Mouse (Mus musculus) subcutaneous adipose tissue, adult 2 months (tissue): ENCODE results near the gene Fcmr. TPM values are rescaled to one million over a fixed set of nuclear protein-coding genes. Genes with fewer than 3 reads are reported as not detected.

ENCODE experiments used
- polyA plus RNA-seq: library from polyadenylated mRNA; depleted of rRNA; stranded (reverse); fragments of >200 nt; gene quantifications from 2 replicates; pipeline ENCODE4 v1.2.3, GENCODE M21; 2012; ENCODE audit warnings: low replicate concordance; rRNA removed

Gene Fcmr
- 0.64 and 0.85 TPM in 2 replicates for polyA plus RNA-seq

GRCm38 (mm10) chr1:130865541-130866221, at the start of gene Fcmr:
TSS of gene Fcmr (plus strand) at chr1:130865669.

GRCm38 (mm10) chr1:130826448-130826847, 39.0 kb upstream of the Fcmr start, which contains the start of gene Pigr:
TSS of gene Pigr (plus strand) at chr1:130826684.

GRCm38 (mm10) chr1:130887354-130887753, 21.9 kb downstream of the Fcmr start, which contains the start of gene Il24:
TSS of gene Il24 (minus strand) at chr1:130887454.

GRCm38 (mm10) chr1:130911401-130912010, 46.0 kb downstream of the Fcmr start, which contains the start of gene Il20:
TSS of gene Il20 (minus strand) at chr1:130911451.

Other genes starting within 250 kb of the Fcmr start
- not detected in 2 replicates for gene Zp3r, start 236.0 kb upstream of the Fcmr start, polyA plus RNA-seq
- 0.16 and 1.5 TPM in 2 replicates for gene C4bp, start 204.0 kb upstream of the Fcmr start, polyA plus RNA-seq
- not detected in 2 replicates for gene Gm29427, start 149.9 kb upstream of the Fcmr start, polyA plus RNA-seq
- 1.2 and 2.1 TPM in 2 replicates for gene Yod1, start 148.3 kb upstream of the Fcmr start, polyA plus RNA-seq
- gene Pfkfb2, start 136.4 kb upstream of the Fcmr start, polyA plus RNA-seq: 9.1 and 14.2 TPM in 2 replicates
- gene AA986860, start 133.7 kb upstream of the Fcmr start, polyA plus RNA-seq: 1.1 and 3.4 TPM in 2 replicates
- 0.58 and 0.66 TPM in 2 replicates for gene Fcamr, start 64.8 kb upstream of the Fcmr start, polyA plus RNA-seq
- 0.14 and 31.0 TPM in 2 replicates for gene Pigr, start 39.0 kb upstream of the Fcmr start, polyA plus RNA-seq
- not detected in 2 replicates for gene Il24, start 21.8 kb downstream of the Fcmr start, polyA plus RNA-seq
- not detected in 2 replicates for gene Il20, start 45.8 kb downstream of the Fcmr start, polyA plus RNA-seq
- not detected in 2 replicates for gene Il19, start 74.4 kb downstream of the Fcmr start, polyA plus RNA-seq
- 0.14 and 0.17 TPM in 2 replicates for gene Il10, start 154.2 kb downstream of the Fcmr start, polyA plus RNA-seq
- 102 and 122 TPM in 2 replicates for gene Mapkapk2, start 232.2 kb downstream of the Fcmr start, polyA plus RNA-seq